Mouse (Mus musculus) thymus, postnatal 14 days (tissue): Measurements from ENCODE around the gene Ltbp1.

Experiments used
- DNase-seq: peaks from one replicate; pipeline ENCODE4 v3.0.0; 2021

Gene Ltbp1

DNA sequence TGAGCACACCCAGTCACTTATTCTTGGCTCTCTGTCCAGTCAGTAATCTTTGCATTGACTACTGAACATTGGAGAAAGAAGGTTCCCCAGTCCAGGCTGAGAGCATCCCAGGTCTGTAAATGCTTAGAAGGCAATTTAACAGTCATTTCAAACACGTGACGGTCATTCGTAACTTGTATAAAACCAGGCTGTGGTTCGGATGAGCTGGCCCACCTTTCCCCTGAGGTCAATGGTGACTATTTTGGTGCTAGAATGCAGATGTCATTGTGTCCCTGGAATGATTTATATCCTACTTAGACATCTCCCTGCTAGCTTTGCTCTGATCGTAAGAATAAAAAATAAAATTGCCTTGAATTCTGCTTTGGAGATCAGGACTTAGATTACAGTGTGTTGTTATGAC lies 63.9 kb downstream of the Ltbp1 start:
- no peak for DNase-seq

- no peak for DNase-seq
Observed at GRCm38 (mm10) chr17:75071174-75071573, 65.8 kb downstream of the Ltbp1 start.

DNA sequence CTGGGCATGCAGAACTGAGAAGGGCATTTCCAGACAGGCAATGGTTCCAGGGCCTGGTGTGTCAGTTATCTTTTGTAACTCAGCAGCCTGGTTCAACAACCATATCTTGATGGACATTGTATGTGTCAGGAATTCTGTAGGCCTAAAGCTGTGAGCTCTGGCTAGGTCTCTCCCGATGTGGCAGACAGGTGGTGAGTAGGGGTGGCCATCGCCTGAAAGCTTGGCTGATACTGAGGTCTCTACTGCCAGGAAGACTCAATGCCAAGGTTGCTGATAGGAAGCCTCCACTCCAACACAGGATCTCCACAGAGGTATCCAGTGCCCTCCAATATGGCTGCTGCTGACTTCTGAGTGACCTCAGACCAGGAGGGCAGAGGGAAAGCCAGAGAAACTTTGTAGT lies 66.4 kb downstream of the Ltbp1 start:
- DNase-seq, result no peak

DNA sequence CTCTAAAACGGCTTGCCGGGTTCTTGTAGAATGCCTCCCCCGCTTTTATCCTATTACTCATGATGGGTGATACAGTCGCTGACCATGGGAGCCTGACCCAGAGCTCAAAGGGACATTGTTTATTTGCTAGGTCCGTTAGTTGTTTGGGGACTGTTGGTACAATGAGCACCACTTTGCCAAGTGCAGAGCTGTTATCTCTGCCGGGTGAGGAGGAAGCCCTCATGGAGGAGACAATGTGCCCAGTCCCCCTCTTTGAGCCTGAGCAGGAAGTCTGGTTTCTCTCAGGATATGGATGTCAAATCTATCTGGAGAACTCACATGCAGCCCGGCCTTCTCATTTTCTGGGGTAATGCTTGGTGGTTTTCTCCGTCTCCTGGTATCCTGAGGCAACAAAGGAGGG lies 68.5 kb downstream of the Ltbp1 start:
- DNase-seq, result no peak

- peak; percentile 9 for DNase-seq
Observed at GRCm38 (mm10) chr17:75074978-75075699, 69.8 kb downstream of the Ltbp1 start.

GRCm38 (mm10) chr17:75081401-75081800 lies 76.0 kb downstream of the Ltbp1 start:
- DNase-seq, result no peak

DNA sequence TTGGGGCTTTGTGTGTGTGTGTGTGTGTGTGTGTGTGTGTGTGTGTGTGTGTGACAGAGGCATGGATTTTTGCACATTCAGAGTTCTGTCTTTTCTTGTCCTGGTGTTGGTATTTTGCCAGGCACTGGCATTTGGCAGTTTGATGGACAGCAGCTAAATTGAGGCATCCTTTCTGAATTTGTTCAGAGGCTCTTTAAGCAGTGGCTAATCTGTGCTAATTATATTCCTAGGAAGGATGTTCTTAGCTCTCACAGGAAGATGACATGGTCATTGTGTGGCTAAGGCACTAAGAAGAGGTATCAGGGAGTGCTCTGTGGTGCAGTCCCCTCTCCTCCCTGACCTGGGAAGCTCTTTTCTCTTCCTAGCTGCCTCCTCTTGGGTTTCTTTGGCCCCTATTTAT lies 77.1 kb downstream of the Ltbp1 start:
- DNase-seq, result no peak

GRCm38 (mm10) chr17:75087296-75087941 lies 82.1 kb downstream of the Ltbp1 start:
- DNase-seq, result no peak

- no peak for DNase-seq
Observed at GRCm38 (mm10) chr17:75088232-75088631, 82.9 kb downstream of the Ltbp1 start.

GRCm38 (mm10) chr17:75088727-75089126 lies 83.4 kb downstream of the Ltbp1 start:
- no peak for DNase-seq

DNA sequence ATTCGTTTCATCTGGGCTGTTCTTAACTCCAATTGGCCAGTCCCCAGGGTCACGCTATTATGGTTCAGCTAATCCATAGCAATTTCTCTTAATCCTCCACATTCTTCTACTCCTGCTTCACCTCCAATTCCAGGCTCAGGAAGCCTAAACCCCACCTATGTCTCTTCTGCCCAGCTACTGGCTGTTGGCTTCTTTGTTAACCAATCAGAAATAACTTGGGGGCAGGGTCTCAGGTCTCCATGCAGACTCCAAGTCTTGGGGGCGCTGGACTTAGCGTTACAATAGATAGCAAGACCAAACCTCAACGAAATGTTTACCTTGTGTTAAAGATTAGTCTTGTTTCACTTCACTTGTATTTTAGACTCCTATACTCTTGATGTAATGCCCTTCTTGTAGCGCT lies 85.2 kb downstream of the Ltbp1 start:
- no peak for DNase-seq

DNA sequence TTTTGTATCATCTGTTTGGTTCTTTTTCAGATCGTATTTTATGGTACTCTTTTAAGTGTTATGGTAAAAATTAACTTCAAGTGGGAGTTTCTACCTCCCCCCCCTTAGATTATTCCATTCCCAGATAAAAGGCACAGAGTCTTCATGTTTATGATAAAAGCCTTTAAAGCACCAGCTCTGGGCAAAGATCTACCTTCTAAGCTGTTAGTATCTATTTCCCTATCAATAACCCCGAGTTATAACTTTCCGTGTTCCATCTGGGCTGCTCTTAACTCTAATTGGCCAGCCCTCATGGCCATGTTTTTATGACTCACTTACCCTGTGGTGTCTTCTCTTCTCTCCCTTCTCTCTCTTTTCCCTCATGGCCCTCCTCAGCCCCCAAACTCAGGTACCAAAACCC lies 88.2 kb downstream of the Ltbp1 start:
- DNase-seq, result no peak

DNA sequence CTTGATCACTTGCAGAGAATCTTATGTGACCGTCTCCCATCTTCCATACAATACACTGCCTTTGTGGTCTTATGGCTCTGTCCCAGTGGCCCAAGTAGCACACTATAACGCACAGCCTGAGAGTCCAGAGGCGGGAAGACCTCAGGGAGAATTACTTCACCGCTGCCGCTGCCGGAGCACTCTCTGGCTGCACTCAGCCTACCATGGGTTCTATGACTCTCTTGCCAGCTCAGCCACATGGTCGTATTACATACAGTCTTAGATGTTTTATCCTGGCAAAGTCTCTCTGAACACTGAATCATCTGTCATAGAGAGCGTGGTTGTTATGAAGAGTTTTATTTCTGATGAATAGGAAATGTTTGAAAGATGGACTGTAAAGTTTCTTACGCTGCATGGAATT lies 89.2 kb downstream of the Ltbp1 start:
- DNase-seq, result no peak

DNA sequence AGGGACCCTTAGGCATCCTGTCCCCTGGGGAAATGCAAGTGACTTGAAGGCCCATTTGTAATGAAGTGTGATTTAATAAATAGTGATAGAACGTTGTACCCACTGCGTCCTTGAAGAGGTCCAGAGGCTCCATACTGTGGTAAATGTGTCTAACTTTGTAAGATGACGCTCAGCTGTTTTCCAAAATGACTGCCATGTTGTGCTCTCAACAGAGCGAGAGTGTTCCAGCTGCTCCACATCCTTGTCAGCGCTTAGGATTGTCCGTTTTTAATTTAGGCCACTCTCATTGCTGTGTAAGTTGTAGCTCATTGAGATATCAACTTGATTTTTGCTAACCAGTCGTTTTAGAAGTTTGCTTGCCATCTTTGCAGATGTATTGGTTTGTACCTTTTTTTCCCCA lies 91.4 kb downstream of the Ltbp1 start:
- no peak for DNase-seq

DNA sequence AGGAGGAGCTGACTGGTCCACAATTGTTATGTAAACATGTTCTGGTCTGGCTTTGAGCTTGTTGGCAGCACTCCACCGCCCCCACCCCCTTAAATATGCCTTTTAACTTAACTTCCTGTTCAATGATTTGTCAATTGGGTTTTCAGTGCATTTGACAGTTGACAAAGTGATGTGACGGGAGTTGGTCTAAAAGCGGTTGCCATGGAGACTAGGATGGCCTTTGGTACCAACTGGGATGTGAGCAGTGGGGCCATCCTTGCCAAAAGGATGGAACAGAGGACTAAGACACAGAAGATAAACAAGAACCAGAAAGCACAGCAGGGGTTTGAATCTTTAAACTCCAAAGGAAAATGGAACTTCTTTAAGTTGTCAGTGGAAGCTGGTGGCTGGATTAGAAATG lies 92.0 kb downstream of the Ltbp1 start:
- no peak for DNase-seq

GRCm38 (mm10) chr17:75101215-75101614 lies 95.8 kb downstream of the Ltbp1 start:
- DNase-seq, result no peak

- DNase-seq, result no peak
Observed at GRCm38 (mm10) chr17:75101994-75102393, 96.6 kb downstream of the Ltbp1 start.

GRCm38 (mm10) chr17:75107412-75107811 lies 102.0 kb downstream of the Ltbp1 start:
- DNase-seq, result no peak

DNA sequence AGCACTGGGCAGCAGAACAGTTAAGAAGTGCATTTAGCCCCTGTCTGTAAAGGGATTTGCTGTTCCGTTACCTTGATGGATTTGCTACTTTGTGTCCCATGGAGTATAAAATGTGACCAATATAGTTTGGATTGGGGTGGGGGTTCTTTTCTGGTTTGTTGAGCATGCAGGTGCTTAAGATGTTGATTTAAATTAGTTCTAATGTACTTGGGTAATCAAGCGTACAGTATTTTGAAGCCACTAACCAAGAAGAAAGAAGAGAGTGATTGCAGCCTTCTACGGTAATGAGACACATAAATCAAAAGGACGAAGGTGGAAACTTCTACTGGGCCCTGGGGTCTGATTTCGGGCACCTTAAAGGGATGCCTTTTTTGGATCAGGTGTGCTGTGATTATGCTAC lies 102.5 kb downstream of the Ltbp1 start:
- DNase-seq, result no peak

DNA sequence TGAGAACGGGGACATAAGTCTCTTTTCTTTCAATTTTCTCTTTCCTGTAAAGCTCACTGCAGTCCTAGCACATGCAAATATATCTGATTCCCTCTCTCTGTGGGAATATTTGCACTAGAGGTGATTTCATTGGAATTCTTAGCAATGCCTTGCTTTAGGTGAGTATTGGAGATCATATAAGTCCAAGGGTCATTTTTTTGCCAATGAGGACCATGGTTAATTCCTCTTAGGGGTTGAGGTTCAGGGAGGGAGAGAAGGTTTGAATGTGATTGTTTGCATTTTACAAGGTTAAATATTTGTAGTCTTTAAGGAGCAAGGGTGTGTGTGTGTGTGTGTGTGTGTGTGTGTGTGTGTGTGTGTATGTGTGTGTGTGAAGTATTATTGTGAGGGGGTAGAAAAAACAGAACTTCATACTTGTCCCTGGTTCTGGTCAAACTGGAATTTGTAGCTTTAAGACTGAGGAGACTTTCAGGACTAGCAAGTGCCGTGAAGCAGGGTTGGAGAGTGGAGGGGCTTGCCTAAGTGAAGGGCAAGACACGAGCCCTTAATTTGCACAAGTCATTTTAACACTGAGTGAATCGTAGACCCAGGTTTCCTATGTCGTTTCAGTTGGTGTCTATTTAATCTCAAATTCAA lies 103.8 kb downstream of the Ltbp1 start:
- DNase-seq, result no peak

DNA sequence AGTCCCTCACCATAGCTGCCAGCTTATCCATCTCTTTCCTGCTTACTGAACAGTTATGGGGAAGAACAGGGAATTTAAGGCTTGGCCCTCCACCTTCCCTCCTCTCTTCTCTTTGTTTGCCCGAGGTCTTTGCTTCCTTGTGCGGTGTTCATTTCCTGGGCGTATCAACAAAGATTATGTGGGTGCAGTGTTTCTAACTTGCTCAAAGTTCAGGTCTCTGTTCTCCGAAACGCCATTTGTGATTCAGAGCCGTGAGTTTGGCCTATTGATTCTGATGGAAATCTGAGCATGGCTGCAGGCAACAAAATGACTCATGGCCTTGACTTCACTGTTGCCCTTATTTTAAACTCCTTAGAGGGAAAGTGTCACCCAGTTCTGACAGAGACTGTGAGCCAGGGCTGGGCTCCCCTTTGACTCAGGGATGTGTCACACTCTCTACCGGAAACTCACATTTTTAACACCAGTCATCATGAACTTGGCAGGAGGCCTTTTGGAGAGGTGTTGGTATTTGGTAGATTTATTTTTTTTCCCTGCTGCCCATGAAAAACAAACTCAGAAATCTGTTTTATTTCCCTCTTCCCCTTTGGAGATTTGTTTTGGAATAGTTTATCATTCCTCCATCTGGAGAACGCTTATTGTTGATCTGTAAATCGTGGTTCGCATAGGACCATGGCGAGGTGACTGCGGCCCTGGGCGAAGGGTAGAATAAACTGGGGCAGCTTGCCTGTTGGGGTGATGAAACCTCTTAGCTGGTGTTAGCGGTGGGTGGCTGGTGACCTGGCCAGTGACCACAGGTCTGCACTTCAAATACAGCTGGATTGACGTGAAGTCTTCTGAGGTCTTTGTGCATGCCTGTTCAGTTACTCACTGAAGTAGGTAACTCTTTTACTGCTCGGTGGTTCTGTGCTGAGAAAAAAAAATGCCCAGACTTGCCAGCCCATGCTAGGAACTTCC lies 105.2 kb downstream of the Ltbp1 start:
- DNase-seq, result no peak

GRCm38 (mm10) chr17:75115594-75115993 lies 110.2 kb downstream of the Ltbp1 start:
- DNase-seq, result no peak

GRCm38 (mm10) chr17:75118896-75119295 lies 113.5 kb downstream of the Ltbp1 start:
- DNase-seq, result no peak
